Comparison of ENCODE assay signal across 27 mouse cellular contexts in genomic region chr2:61765526-61765925, GRCm38 (mm10). TPM values are rescaled to one million over a fixed set of nuclear protein-coding genes. Genes with fewer than 3 reads are reported as not detected.
DNase-seq lines count a peak whose midpoint lies in the region; ATAC-seq and TF ChIP-seq lines count a peak whose summit lies in the region.
"Had no signal": no experiment of that assay in that cellular context is flagged by ENCODE, and none has a peak within 500 bp of the region (broad histone marks: within the 10 kb centered on the region; RNA-seq: fewer than 3 reads in every experiment).

No protein-coding gene starts in this region.

- peak; percentile 40 for DNase-seq in cerebellum, adult 9-10 months
- DNase-seq in cerebellum, postnatal 14 days, result no peak
- no peak for DNase-seq in midbrain, postnatal 0 days (ENCODE audit: low spot score)
- no peak for DNase-seq in heart, postnatal 14 days
- DNase-seq: cerebellum, adult 11-12 months; gastrocnemius, postnatal 14 days; heart, adult 18-20 months; heart, postnatal 36 days; kidney, adult 8-10 months; kidney, postnatal 25 days; layer of hippocampus, adult 9-11 months; left cerebral cortex, postnatal 4 days; liver; lung, postnatal 10 days had no signal

- 0 out of 2 replicates have a peak, but pooled peaks cover 6% of the 10 kb centered on the region for H3K36me3 ChIP-seq in midbrain, embryonic 13.5 days
- no peaks in the 10 kb centered on the region for H3K36me3 ChIP-seq in midbrain, postnatal 0 days (ENCODE audit: insufficient read depth, low read length)
- H3K36me3 ChIP-seq in forebrain, embryonic 13.5 days (ENCODE audit: poor library complexity, severe bottlenecking), result no peaks in the 10 kb centered on the region
- no peaks in the 10 kb centered on the region for H3K36me3 ChIP-seq in neural tube, embryonic 15.5 days

- no peak for TF ChIP-seq CTCF in midbrain, postnatal 0 days (IDR thresholded peaks at IDR 0.05)

- no peak for ATAC-seq in midbrain, embryonic 13.5 days
- no peak for ATAC-seq in midbrain, postnatal 0 days (ENCODE audit: low FRiP score)
- peak; percentile 73 for ATAC-seq in forebrain, embryonic 13.5 days
- ATAC-seq in neural tube, embryonic 15.5 days (ENCODE audit: low FRiP score), result no peak
- ATAC-seq in megakaryocyte, adult 5-6 weeks (ENCODE audit: poor library complexity, severe bottlenecking), result no peak
- ATAC-seq: inflammation-experienced regulatory T-cells, adult 6 months had no signal

- H3K27ac ChIP-seq in midbrain, embryonic 13.5 days, result peak overlapping the region; percentile 71
- H3K27ac ChIP-seq in midbrain, postnatal 0 days (ENCODE audit: low read depth, low read length), result no peak overlapping the region
- H3K27ac ChIP-seq in forebrain, embryonic 13.5 days, result peak overlapping the region; percentile 80
- peak overlapping the region; percentile 48; the same call in 1 of the 2 replicates for H3K27ac ChIP-seq in neural tube, embryonic 15.5 days (replicated peaks)
- H3K27ac ChIP-seq: heart, embryonic 13.5 days; left cerebral cortex, adult 2 months; stomach, postnatal 0 days had no signal

- no peak overlapping the region for H3K4me2 ChIP-seq in midbrain, embryonic 13.5 days (replicated peaks)
- H3K4me2 ChIP-seq in midbrain, postnatal 0 days (ENCODE audit: low read depth, low read length, poor library complexity, severe bottlenecking), result no peak overlapping the region
- H3K4me2 ChIP-seq in forebrain, embryonic 13.5 days, result no peak overlapping the region
- H3K4me2 ChIP-seq in neural tube, embryonic 15.5 days, result no peak overlapping the region
- H3K4me2 ChIP-seq: heart, embryonic 13.5 days had no signal

- H3K9ac ChIP-seq in midbrain, embryonic 13.5 days (replicated peaks), result no peak overlapping the region
- H3K9ac ChIP-seq in midbrain, postnatal 0 days (replicated peaks; ENCODE audit: low read length, poor library complexity, severe bottlenecking), result no peak overlapping the region
- no peak overlapping the region for H3K9ac ChIP-seq in forebrain, embryonic 13.5 days
- H3K9ac ChIP-seq in neural tube, embryonic 15.5 days (replicated peaks), result no peak overlapping the region
- H3K9ac ChIP-seq: heart, embryonic 13.5 days had no signal

- intact Hi-C loops in heart, postnatal 14 days (cut with DNase I), result no loop called here

- WGBS in midbrain, embryonic 13.5 days, result 55% methylated on average over 4 of the region's 4 CpGs
- WGBS in midbrain, postnatal 0 days, result 53% methylated on average over 4 of the region's 4 CpGs
- WGBS in forebrain, embryonic 13.5 days, result 15% methylated on average over 4 of the region's 4 CpGs
- 43% methylated on average over 4 of the region's 4 CpGs for WGBS in neural tube, embryonic 15.5 days

- H3K27me3 ChIP-seq in midbrain, embryonic 13.5 days, result no peaks in the 10 kb centered on the region
- H3K27me3 ChIP-seq in midbrain, postnatal 0 days (ENCODE audit: insufficient read depth, low read length), result no peaks in the 10 kb centered on the region
- H3K27me3 ChIP-seq in forebrain, embryonic 13.5 days, result no peaks in the 10 kb centered on the region
- no peaks in the 10 kb centered on the region for H3K27me3 ChIP-seq in neural tube, embryonic 15.5 days (replicated peaks)
- H3K27me3 ChIP-seq: CH12.LX; heart, embryonic 13.5 days had no signal

- H3K9me3 ChIP-seq in midbrain, embryonic 13.5 days, result no peaks in the 10 kb centered on the region
- no peaks in the 10 kb centered on the region for H3K9me3 ChIP-seq in midbrain, postnatal 0 days (ENCODE audit: low read length)
- no peaks in the 10 kb centered on the region for H3K9me3 ChIP-seq in forebrain, embryonic 13.5 days (replicated peaks)
- H3K9me3 ChIP-seq in neural tube, embryonic 15.5 days (replicated peaks), result no peaks in the 10 kb centered on the region
- H3K9me3 ChIP-seq: heart, embryonic 13.5 days had no signal

- no peak overlapping the region for H3K4me3 ChIP-seq in midbrain, embryonic 13.5 days (replicated peaks)
- no peak overlapping the region for H3K4me3 ChIP-seq in midbrain, postnatal 0 days (ENCODE audit: low read depth, low read length)
- H3K4me3 ChIP-seq in forebrain, embryonic 13.5 days, result no peak overlapping the region
- H3K4me3 ChIP-seq in neural tube, embryonic 15.5 days (replicated peaks), result no peak overlapping the region
- H3K4me3 ChIP-seq: heart, embryonic 13.5 days; left cerebral cortex, adult 2 months; myocyte had no signal

- H3K4me1 ChIP-seq in midbrain, embryonic 13.5 days (replicated peaks), result no peaks in the 10 kb centered on the region
- no peaks in the 10 kb centered on the region for H3K4me1 ChIP-seq in midbrain, postnatal 0 days (ENCODE audit: insufficient read depth, low read length)
- peaks cover 14% of the 10 kb centered on the region for H3K4me1 ChIP-seq in forebrain, embryonic 13.5 days
- no peaks in the 10 kb centered on the region for H3K4me1 ChIP-seq in neural tube, embryonic 15.5 days
- H3K4me1 ChIP-seq: heart, embryonic 13.5 days had no signal

RNA-seq across cellular contexts. Expression of gene Tbr1, which starts 37.2 kb away (rescaled TPM):
- 1.2 and 3.9 TPM in 2 replicates for polyA plus RNA-seq in midbrain, embryonic 13.5 days (2015; fragmentation: Nextera tagmentation; extraction: Ambion mirVana)
- total RNA-seq in midbrain, postnatal 0 days (2014; rRNA removed), result 1.1 and 1.2 TPM in 2 replicates
- polyA plus RNA-seq in midbrain, postnatal 0 days (2015; fragmentation: Nextera tagmentation; extraction: Ambion mirVana), result 0.07 and 0.60 TPM in 2 replicates
- polyA plus RNA-seq in forebrain, embryonic 13.5 days (2015; fragmentation: Nextera tagmentation; extraction: Ambion mirVana), result 36.3 and 45.1 TPM in 2 replicates
- polyA plus RNA-seq in neural tube, embryonic 15.5 days (2015; fragmentation: Nextera tagmentation; extraction: Ambion mirVana), result 0.06 and 0.13 TPM in 2 replicates
- 0.05 and 0.09 TPM in 2 replicates for total RNA-seq in megakaryocyte, adult 5-6 weeks (2015)
- total RNA-seq in megakaryocyte, adult 5-6 weeks (2017), result not detected in 2 replicates
- total RNA-seq in heart, postnatal 14 days (2021), result not detected
- total RNA-seq: common myeloid progenitor, adult 5-6 weeks; heart, adult 18-20 months; MEL had no signal
- polyA plus RNA-seq: inflammation-experienced regulatory T-cells, adult 6 months; liver, embryonic 16.5 days; stomach, postnatal 0 days had no signal

RNA-seq across cellular contexts. Expression of gene Psmd14, which starts 54.0 kb away (rescaled TPM):
- polyA plus RNA-seq in midbrain, embryonic 13.5 days (2015; fragmentation: Nextera tagmentation; extraction: Ambion mirVana), result 220 and 243 TPM in 2 replicates
- total RNA-seq in midbrain, postnatal 0 days (2014; rRNA removed), result 87.4 and 119 TPM in 2 replicates
- polyA plus RNA-seq in midbrain, postnatal 0 days (2015; fragmentation: Nextera tagmentation; extraction: Ambion mirVana), result 184 and 197 TPM in 2 replicates
- polyA plus RNA-seq in forebrain, embryonic 13.5 days (2015; fragmentation: Nextera tagmentation; extraction: Ambion mirVana), result 284 and 297 TPM in 2 replicates
- polyA plus RNA-seq in neural tube, embryonic 15.5 days (2015; fragmentation: Nextera tagmentation; extraction: Ambion mirVana), result 189 and 190 TPM in 2 replicates
- 177 and 192 TPM in 2 replicates for total RNA-seq in megakaryocyte, adult 5-6 weeks (2015)
- 148 and 166 TPM in 2 replicates for total RNA-seq in megakaryocyte, adult 5-6 weeks (2017)
- total RNA-seq in heart, postnatal 14 days (2021), result 10 to 100 TPM; 61.0 to 63.8 TPM
